Mouse (Mus musculus) myocyte (in vitro differentiated cells): Measurements from ENCODE around the gene Serpinb6a. TPM values are rescaled to one million over a fixed set of nuclear protein-coding genes. Genes with fewer than 3 reads are reported as not detected.
"Not testable (repeated sequence)": the region's sequence is repeated elsewhere in the genome, so short reads cannot be mapped to it uniquely, and the experiment has no call there.

Experiments
- H3K27me3 ChIP-seq: one replicate; pipeline ENCODE4 v1.6.1; 2011; ENCODE audit not compliant: control insufficient read depth, insufficient read depth, insufficient read length
- H3K36me3 ChIP-seq: one replicate; pipeline ENCODE4 v1.6.1; 2011; ENCODE audit not compliant: control insufficient read depth, insufficient read depth
- H3K4me2 ChIP-seq: one replicate; pipeline ENCODE4 v1.6.1; 2011; ENCODE audit warnings: low read depth, control low read depth
- H3K4me3 ChIP-seq: one replicate; pipeline ENCODE4 v1.5.1; 2011; ENCODE audit warnings: mild to moderate bottlenecking, control low read depth, moderate library complexity
- H3K79me2 ChIP-seq: one replicate; pipeline ENCODE4 v1.6.1; 2011; ENCODE audit not compliant: control insufficient read depth, insufficient read depth
- H3ac ChIP-seq: one replicate; pipeline ENCODE4 v1.6.1; 2011; ENCODE audit not compliant: control insufficient read depth, insufficient read length
- CEBPB ChIP-seq: IDR thresholded peaks from 2 replicates; pipeline ENCODE4 v1.6.1; 2011; ENCODE audit warnings: mild to moderate bottlenecking, moderate library complexity; ENCODE audit not compliant: poor library complexity, insufficient read depth, severe bottlenecking
- E2F4 ChIP-seq: IDR thresholded peaks from one replicate; pipeline ENCODE4 v1.6.1; 2011; ENCODE audit warnings: mild to moderate bottlenecking, control low read depth, moderate library complexity; ENCODE audit not compliant: insufficient read depth
- MAX ChIP-seq: IDR thresholded peaks from one replicate; pipeline ENCODE4 v1.6.1; 2011; ENCODE audit warnings: low read depth, mild to moderate bottlenecking, control low read depth
- MYOD1 ChIP-seq, 3 experiments: IDR thresholded peaks; one replicate each; pipeline ENCODE4 v1.6.1; 2011; ENCODE audit warnings: control low read depth in 2 of 3, low read depth in 2 of 3, mild to moderate bottlenecking in 2 of 3, moderate library complexity in 1 of 3; ENCODE audit not compliant: insufficient read length in 2 of 3, control insufficient read depth in 1 of 3
- MYOG ChIP-seq, 3 experiments: IDR thresholded peaks; one replicate each; pipeline ENCODE4 v1.6.1; 2011; ENCODE audit warnings: control low read depth in 2 of 3, low read depth in 2 of 3, mild to moderate bottlenecking in 2 of 3; ENCODE audit not compliant: insufficient read length in 2 of 3, control insufficient read depth in 1 of 3, insufficient read depth in 1 of 3
- POLR2A ChIP-seq: IDR thresholded peaks from one replicate; pipeline ENCODE4 v1.6.1; 2011; ENCODE audit warnings: low read depth, mild to moderate bottlenecking, control low read depth, moderate library complexity; ENCODE audit not compliant: insufficient read length
- POLR2AphosphoS2 ChIP-seq: IDR thresholded peaks from one replicate; pipeline ENCODE4 v1.6.1; 2011; ENCODE audit warnings: low read depth, control low read depth; ENCODE audit not compliant: insufficient read length
- REST ChIP-seq: IDR thresholded peaks from one replicate; pipeline ENCODE4 v1.6.1; 2011; ENCODE audit warnings: mild to moderate bottlenecking, control low read depth, moderate library complexity; ENCODE audit not compliant: insufficient read depth, insufficient read length
- SRF ChIP-seq: IDR thresholded peaks from one replicate; pipeline ENCODE4 v1.6.1; 2011; ENCODE audit warnings: low read depth; ENCODE audit not compliant: control insufficient read depth, insufficient read length
- TCF12 ChIP-seq: IDR thresholded peaks from one replicate; pipeline ENCODE4 v1.6.1; 2011; ENCODE audit warnings: mild to moderate bottlenecking, control low read depth; ENCODE audit not compliant: poor library complexity, insufficient read depth, severe bottlenecking
- TCF3 ChIP-seq: IDR thresholded peaks from one replicate; pipeline ENCODE4 v1.6.1; 2011; ENCODE audit warnings: low read depth, control low read depth; ENCODE audit not compliant: insufficient read length
- USF1 ChIP-seq: IDR thresholded peaks from one replicate; pipeline ENCODE4 v1.6.1; 2011; ENCODE audit warnings: low read depth, mild to moderate bottlenecking, control low read depth, moderate library complexity
- polyA plus RNA-seq: library from polyadenylated mRNA; unstranded; fragments of >200 nt; fragmentation: generic; extraction: Trizol; gene quantifications from one replicate; pipeline ENCODE4 v1.2.1, GENCODE M21; 2012; ENCODE audit warnings: missing spikeins

The Serpinb6a gene
- polyA plus RNA-seq, 1 experiment = 291 TPM

DNA sequence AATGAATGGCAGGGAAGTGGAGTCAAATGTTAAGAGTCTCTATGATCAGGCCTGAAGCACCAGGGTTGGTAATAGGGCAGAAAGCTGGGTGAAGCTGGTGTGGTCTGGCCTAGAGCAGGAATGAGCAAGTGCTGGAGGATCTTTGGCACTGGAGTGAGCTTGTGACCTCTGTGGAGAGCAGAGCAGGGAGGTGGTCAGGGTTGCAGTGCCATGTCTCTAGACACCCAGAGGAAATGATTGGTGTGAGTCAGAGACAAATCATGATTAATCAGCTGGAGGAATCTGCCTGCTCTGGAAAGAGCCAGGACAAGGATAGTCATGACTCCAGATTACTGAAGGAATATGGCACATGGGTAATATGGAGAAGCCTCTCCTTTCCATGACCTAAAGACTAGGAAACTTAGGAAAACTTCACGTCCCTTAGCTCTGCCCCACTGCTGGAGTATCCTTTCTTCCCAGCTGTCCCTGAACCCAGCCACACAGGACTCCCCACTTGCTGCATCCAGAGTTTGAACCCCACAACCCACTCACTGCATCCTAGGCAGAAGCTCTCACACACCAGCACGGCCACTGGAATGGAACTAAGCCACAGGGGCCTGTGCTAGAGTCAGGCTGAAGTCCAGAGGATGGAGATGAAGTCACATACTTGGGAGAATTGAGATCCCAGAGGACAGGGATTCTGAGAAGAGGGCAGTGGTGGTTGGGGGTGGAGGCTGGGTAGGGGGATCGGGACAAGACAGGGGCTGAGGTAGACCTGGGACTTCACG, 51.1 kb downstream of the Serpinb6a start:
- no peak overlapping the region for H3K4me3 ChIP-seq
- peak overlapping the region; percentile 58 for H3K4me2 ChIP-seq
- H3K79me2 ChIP-seq = no peaks in the 10 kb centered on the region
- no peaks in the 10 kb centered on the region for H3K27me3 ChIP-seq
- no peaks in the 10 kb centered on the region for H3K36me3 ChIP-seq
- TF ChIP-seq POLR2A (no peak), REST (no peak), USF1 (no peak), MYOD1 (IDR thresholded peaks at IDR 0.05; ENCODE audit: control insufficient read depth in 1 of 3, insufficient read length in 2 of 3, low read depth in 2 of 3) (peak in 1 of 3 experiments; percentile 4), CEBPB (peak; percentile 80), TCF12 (no peak), TCF3 (no peak), SRF (no peak), MAX (peak; percentile 8), MYOG (IDR thresholded peaks at IDR 0.05; ENCODE audit: control insufficient read depth in 1 of 3, insufficient read depth in 1 of 3, insufficient read length in 2 of 3, low read depth in 2 of 3) (peak in 1 of 3 experiments; percentile 27)
- H3ac ChIP-seq = no peak overlapping the region

DNA sequence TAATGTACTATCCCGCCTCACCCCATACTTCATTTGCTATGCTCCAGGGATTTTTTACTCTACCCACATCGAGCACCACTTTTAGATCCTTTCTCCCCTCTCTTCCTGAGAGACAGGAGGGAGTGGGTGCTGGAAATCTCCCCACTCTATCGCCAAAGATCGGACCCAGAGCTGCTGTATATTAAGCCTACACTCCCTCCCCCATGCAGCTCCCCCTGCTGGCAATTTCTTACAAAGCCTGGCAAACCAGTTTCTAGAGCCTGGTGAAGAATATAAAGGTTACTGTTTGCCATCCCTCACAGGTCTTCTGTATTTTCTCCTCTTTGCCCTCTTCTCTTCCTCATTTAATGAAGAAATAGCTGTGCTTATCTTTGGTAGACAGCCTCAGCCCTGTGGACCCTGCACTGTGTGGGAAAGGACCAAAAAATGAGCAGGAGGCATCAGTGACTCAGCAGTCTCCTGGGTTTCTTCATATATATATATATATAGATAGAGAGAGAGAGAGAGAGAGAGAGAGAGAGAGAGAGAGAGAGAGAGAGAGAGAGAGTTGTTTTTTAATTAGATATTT, 60.3 kb downstream of the Serpinb6a start:
- H3K27me3 ChIP-seq = no peaks in the 10 kb centered on the region
- no peaks in the 10 kb centered on the region for H3K79me2 ChIP-seq
- H3ac ChIP-seq = no peak overlapping the region
- no peak overlapping the region for H3K4me2 ChIP-seq
- H3K4me3 ChIP-seq = no peak overlapping the region
- H3K36me3 ChIP-seq = no peaks in the 10 kb centered on the region
- TF ChIP-seq USF1 (no peak), TCF3 (no peak), MYOD1 (IDR thresholded peaks at IDR 0.05; ENCODE audit: control insufficient read depth in 1 of 3, insufficient read length in 2 of 3, low read depth in 2 of 3) (no peak), CEBPB (no peak), POLR2A (no peak), REST (no peak), TCF12 (no peak), MAX (no peak), SRF (no peak), POLR2AphosphoS2 (no peak), E2F4 (no peak), MYOG (IDR thresholded peaks at IDR 0.05; ENCODE audit: control insufficient read depth in 1 of 3, insufficient read depth in 1 of 3, insufficient read length in 2 of 3, low read depth in 2 of 3) (no peak)

GRCm38 (mm10) chr13:33941288-33941808, 61.2 kb downstream of the Serpinb6a start:
- Histone ChIP-seq H3K27me3 (no peaks in the 10 kb centered on the region), H3K4me2 (no peak overlapping the region), H3K36me3 (no peaks in the 10 kb centered on the region), H3K79me2 (no peaks in the 10 kb centered on the region), H3ac (no peak overlapping the region), H3K4me3 (no peak overlapping the region)
- TF ChIP-seq MYOG (IDR thresholded peaks at IDR 0.05; ENCODE audit: control insufficient read depth in 1 of 3, insufficient read depth in 1 of 3, insufficient read length in 2 of 3, low read depth in 2 of 3) (no peak), MYOD1 (IDR thresholded peaks at IDR 0.05; ENCODE audit: control insufficient read depth in 1 of 3, insufficient read length in 2 of 3, low read depth in 2 of 3) (no peak), TCF12 (no peak), POLR2AphosphoS2 (no peak), CEBPB (no peak)

GRCm38 (mm10) chr13:33937587-33937986, 65.0 kb downstream of the Serpinb6a start:
- Histone ChIP-seq H3K79me2 (peaks cover 22% of the 10 kb centered on the region), H3K4me2 (peak overlapping the region; percentile 91)
- H3K4me3 ChIP-seq, H3ac ChIP-seq, H3K36me3 ChIP-seq, H3K27me3 ChIP-seq: not testable (repeated sequence)

GRCm38 (mm10) chr13:33937151-33937550, 65.4 kb downstream of the Serpinb6a start:
- Histone ChIP-seq H3K27me3 (no peaks in the 10 kb centered on the region), H3K4me2 (peak overlapping the region; percentile 91), H3K36me3 (no peaks in the 10 kb centered on the region), H3ac (no peak overlapping the region), H3K4me3 (peak overlapping the region; percentile 78), H3K79me2 (peaks cover 26% of the 10 kb centered on the region)
- TF ChIP-seq REST = no peak
- no peak for TF ChIP-seq MYOG (IDR thresholded peaks at IDR 0.05; ENCODE audit: control insufficient read depth in 1 of 3, insufficient read depth in 1 of 3, insufficient read length in 2 of 3, low read depth in 2 of 3)
- TF ChIP-seq E2F4 = no peak
